Mouse (Mus musculus) olfactory bulb, adult 2 months (tissue): Measurements from ENCODE around the gene 3110082I17Rik. TPM values are rescaled to one million over a fixed set of nuclear protein-coding genes. Genes with fewer than 3 reads are reported as not detected.

Experiments used
- H3K27ac ChIP-seq: fragments of 200-500 bp; 2 replicates; pipeline ENCODE4 v1.5.1; 2012; ENCODE audit warnings: low read depth, low read length; ENCODE audit not compliant: insufficient read depth
- H3K4me1 ChIP-seq: fragments of 200-500 bp; 2 replicates; pipeline ENCODE4 v1.6.1; 2012; ENCODE audit warnings: low read length; ENCODE audit not compliant: control insufficient read depth, insufficient read depth
- H3K4me3 ChIP-seq: fragments of 200-500 bp; 2 replicates; pipeline ENCODE4 v1.5.1; 2012; ENCODE audit warnings: mild to moderate bottlenecking, low read depth, low read length, moderate library complexity; ENCODE audit not compliant: insufficient read depth
- CTCF ChIP-seq: fragments of 200-500 bp; IDR thresholded peaks from 2 replicates; pipeline ENCODE4 v1.5.1; 2012; ENCODE audit warnings: low read depth, mild to moderate bottlenecking, low read length, moderate library complexity; ENCODE audit not compliant: insufficient read depth
- POLR2A ChIP-seq: fragments of 200-500 bp; IDR thresholded peaks from 2 replicates; pipeline ENCODE4 v1.6.1; 2012; ENCODE audit warnings: mild to moderate bottlenecking, low read depth, low read length, moderate library complexity; ENCODE audit not compliant: insufficient read depth
- WGBS: fragments of 180-500 bp; shearing (Covaris S2); methylation state at CpG from one replicate; pipeline ENCODE4 v1.1.7; 2018; 5-methylcytosine and 5-hydroxymethylcytosine counted together
- polyA plus RNA-seq: library from polyadenylated mRNA; stranded (reverse); fragments of >200 nt; gene quantifications from 2 replicates; pipeline ENCODE4 v1.2.4, GENCODE M21; 2012; ENCODE audit warnings: low replicate concordance; ENCODE audit not compliant: missing spikeins, insufficient read depth, insufficient read length

3110082I17Rik gene
- polyA plus RNA-seq, 1 experiment = not detected

GRCm38 (mm10) chr5:139490131-139490530 is 29.8 kb upstream of the 3110082I17Rik start:
- Histone ChIP-seq H3K4me3 (no peak overlapping the region), H3K4me1 (no peaks in the 10 kb centered on the region), H3K27ac (no peak overlapping the region)
- WGBS = 84% methylated on average over 11 of the region's 11 CpGs
- TF ChIP-seq CTCF = no peak
- TF ChIP-seq POLR2A = no peak

- WGBS = under 1% methylated on average over 42 of the region's 42 CpGs
- H3K4me3 ChIP-seq = peak within 1 kb of the TSS; percentile 87
- TF ChIP-seq POLR2A (peak; percentile 44; the same call in 1 of the 2 replicates), CTCF (no peak)
- H3K4me1 ChIP-seq = peaks cover 3% of the 10 kb centered on the region
- peak within 1 kb of the TSS; percentile 34; the same call in 1 of the 2 replicates for H3K27ac ChIP-seq
Measured at GRCm38 (mm10) chr5:139484185-139484814, 24.0 kb upstream of the 3110082I17Rik start, which contains the start of gene Zfand2a. Zfand2a (minus strand) TSS chr5:139484549.

GRCm38 (mm10) chr5:139483171-139483848 is 23.0 kb upstream of the 3110082I17Rik start:
- Histone ChIP-seq H3K4me3 (peak overlapping the region; percentile 87), H3K4me1 (peaks cover 3% of the 10 kb centered on the region), H3K27ac (no peak overlapping the region)
- TF ChIP-seq CTCF (no peak), POLR2A (no peak)
- WGBS = 60% methylated on average over 14 of the region's 14 CpGs

- peaks cover 3% of the 10 kb centered on the region for H3K4me1 ChIP-seq
- TF ChIP-seq CTCF (no peak), POLR2A (no peak)
- 90% methylated on average over 10 of the region's 10 CpGs for WGBS
- no peak overlapping the region for H3K27ac ChIP-seq
- H3K4me3 ChIP-seq = no peak overlapping the region
Measured at GRCm38 (mm10) chr5:139480406-139480805, 20.1 kb upstream of the 3110082I17Rik start.

GRCm38 (mm10) chr5:139479088-139479487 is 18.8 kb upstream of the 3110082I17Rik start:
- H3K4me3 ChIP-seq = no peak overlapping the region
- peaks cover 3% of the 10 kb centered on the region for H3K4me1 ChIP-seq
- no peak for TF ChIP-seq POLR2A
- no peak for TF ChIP-seq CTCF
- no peak overlapping the region for H3K27ac ChIP-seq
- WGBS = 87% methylated on average over 8 of the region's 8 CpGs

- Histone ChIP-seq H3K4me1 (no peaks in the 10 kb centered on the region), H3K4me3 (no peak overlapping the region), H3K27ac (no peak overlapping the region)
- WGBS = 37% methylated on average over 9 of the region's 9 CpGs
- TF ChIP-seq CTCF (no peak), POLR2A (no peak)
Measured at GRCm38 (mm10) chr5:139474741-139475140, 14.4 kb upstream of the 3110082I17Rik start.

- Histone ChIP-seq H3K27ac (no peak overlapping the region), H3K4me1 (no peaks in the 10 kb centered on the region), H3K4me3 (no peak overlapping the region)
- WGBS = 44% methylated on average over 5 of the region's 5 CpGs
- TF ChIP-seq CTCF = no peak
- no peak for TF ChIP-seq POLR2A
Measured at GRCm38 (mm10) chr5:139467998-139468397, 7.7 kb upstream of the 3110082I17Rik start.

- no peaks in the 10 kb centered on the region for H3K4me1 ChIP-seq
- H3K27ac ChIP-seq = no peak overlapping the region
- H3K4me3 ChIP-seq = no peak overlapping the region
- WGBS = 84% methylated on average over 4 of the region's 4 CpGs
- TF ChIP-seq CTCF = no peak
- TF ChIP-seq POLR2A = no peak
Measured at GRCm38 (mm10) chr5:139466801-139467200, 6.5 kb upstream of the 3110082I17Rik start.

- Histone ChIP-seq H3K4me1 (no peaks in the 10 kb centered on the region), H3K4me3 (no peak overlapping the region), H3K27ac (no peak overlapping the region)
- TF ChIP-seq CTCF = no peak
- no peak for TF ChIP-seq POLR2A
- 60% methylated on average over 2 of the region's 2 CpGs for WGBS
Measured at GRCm38 (mm10) chr5:139466373-139466772, 6.0 kb upstream of the 3110082I17Rik start.
